Mouse (Mus musculus) c-Kit-positive CD71-negative TER-119-negative erythroid progenitor cells, embryonic 14.5 days (primary cell): Measurements from ENCODE around the gene Gpx8.

ENCODE experiments used
- DNase-seq: peaks from one replicate; pipeline ENCODE4 v3.0.0-alpha.2; 2013; ENCODE audit warnings: low read depth

The Gpx8 gene

DNA sequence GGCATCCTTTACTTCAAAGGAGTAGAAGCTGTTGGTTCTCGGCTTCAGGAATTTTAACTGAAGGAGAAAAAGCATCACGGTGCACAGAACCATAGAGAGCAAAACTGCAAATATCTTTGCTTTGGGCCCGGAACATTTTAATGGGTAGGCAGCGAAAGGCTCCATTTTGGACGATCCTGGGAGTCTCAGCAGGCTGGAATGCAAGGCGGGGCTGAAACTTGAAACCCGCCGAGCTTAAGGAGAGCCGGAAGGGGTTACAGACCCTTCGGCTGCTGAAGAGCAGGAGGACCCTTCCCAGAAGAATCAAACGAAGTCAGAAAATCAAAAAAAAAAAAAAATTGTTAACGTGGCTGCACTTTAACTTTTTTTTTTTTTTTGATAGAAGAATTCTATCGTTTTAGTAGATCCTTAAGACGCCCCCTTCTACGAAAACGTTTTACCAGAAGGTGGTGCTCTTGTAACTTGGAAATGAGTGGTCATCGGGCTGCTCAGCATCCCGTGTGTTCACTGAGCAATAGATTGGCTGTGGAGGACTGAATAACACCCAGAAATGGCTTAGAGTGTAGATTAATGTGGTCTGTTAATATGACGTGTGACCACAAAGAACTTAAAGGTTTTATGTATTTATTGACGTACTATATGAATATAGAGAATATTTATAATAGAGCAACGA lies at the start of gene Gpx8:
Gene Gpx8 (minus strand): TSS at position 200 of the 673 bp plus-strand sequence.
- DNase-seq, result no peak

DNA sequence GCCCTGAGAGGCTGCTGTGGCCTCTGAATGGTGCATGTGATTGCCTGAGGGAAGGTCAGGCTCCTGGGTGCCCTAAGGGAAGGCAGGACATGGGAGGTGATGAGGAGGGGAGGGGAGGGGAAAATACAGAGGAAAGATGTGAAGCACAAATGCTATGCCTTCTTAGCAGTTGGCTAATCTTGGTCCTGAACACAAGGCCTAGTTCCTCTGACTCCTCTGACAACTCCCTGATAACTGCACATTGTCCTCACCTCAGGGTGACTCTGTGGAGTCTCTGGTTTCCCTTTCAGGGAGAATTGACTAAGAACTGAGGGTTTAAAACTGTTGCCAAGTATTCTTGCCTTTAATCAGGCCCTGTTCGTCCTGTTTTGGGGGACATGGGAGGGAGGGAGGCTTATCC lies 48.4 kb upstream of the Gpx8 start:
- DNase-seq, result no peak

DNA sequence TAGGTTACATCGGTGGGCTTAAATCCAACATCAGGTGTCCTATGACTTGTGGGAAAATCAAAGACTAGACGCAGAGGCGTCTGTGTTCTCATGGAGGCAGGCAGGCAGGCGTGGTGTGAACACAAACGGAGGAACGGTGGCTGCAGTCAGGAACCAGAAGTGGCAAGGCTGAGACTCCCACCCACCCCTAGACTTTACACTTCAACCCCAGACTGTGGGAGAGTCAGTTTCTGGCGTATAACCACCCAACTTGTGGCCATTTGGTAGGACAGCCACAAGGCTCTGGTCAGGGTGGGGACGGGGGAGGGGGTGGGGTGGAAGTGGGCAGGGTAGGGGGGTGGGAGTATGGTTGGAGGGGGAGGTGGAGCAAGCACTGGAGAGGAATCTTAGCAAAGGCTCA lies 44.3 kb upstream of the Gpx8 start:
- no peak for DNase-seq

DNA sequence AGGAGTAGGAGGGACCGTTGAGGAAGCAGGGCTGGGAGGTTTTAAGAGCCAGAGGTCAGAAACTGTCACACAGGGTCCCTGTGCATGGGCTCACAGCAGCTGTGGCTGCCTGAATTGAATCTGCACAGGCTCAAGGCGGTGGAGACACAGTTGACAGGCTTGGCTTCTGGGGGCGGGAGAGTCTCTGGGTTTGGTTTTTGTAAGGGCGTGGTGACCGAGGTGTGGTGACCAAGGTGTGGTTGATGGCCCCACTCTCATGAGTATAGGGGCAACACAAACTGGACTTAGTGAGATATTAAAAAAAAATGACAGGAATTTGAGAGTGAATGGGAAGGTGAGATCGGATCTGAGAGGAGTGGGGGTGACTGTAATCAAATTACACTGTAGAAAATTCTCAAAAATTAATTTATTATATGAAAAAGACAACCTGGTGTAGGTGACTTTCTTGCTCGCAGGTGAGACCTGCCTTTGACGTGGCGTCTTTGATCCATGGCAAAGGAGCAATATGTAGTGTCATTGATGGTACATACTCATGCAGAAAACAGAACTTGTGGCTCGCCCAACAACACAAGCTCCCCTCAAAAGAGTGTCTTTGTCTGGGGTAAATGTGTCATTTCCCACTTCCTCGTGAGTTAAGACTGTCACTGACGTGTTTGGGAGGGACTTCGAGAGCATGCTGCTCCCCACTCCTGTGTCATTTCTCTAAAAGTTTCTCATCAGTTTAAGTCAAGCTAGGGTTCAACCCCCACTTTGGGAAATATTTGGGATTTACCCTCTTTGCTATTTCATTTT lies 41.2 kb upstream of the Gpx8 start:
- DNase-seq, result no peak

DNA sequence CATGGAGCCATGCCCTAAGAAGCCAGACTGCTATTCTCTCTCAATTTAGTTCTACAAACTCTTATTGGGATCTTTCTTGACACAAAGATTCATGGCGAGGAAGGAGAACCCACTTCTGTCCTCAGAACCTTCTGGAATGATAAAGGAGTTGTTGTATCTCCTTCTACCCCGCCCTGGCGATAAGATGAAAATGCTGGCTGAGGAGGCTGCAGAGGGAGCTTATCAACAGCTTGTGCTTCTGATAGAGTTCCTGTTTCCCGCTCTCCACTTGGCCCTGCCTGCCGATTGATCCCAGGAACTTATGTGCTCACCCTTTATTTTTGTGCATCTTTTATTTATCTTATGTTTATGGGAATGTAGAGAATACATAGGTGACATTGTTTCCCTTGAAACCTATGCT lies 38.5 kb upstream of the Gpx8 start:
- no peak for DNase-seq

DNA sequence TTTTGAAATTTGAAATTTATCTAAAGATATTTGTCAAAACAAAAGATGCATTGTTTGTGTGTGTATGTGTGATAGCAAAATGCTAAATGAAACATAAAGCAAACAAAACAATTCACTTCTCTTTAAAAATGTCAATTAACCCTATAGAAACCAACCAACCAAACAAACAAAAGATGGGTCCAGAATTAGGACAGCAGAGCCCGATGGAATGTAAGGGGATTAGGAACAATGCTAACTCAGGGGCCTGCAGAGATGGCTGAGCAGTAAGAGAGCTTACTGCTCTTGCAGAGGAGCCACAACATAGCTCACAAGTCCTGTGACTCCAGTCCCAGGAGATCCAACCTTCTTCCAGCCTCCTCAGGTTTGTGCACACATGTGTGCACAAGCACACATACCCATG lies 35.9 kb upstream of the Gpx8 start:
- no peak for DNase-seq

DNA sequence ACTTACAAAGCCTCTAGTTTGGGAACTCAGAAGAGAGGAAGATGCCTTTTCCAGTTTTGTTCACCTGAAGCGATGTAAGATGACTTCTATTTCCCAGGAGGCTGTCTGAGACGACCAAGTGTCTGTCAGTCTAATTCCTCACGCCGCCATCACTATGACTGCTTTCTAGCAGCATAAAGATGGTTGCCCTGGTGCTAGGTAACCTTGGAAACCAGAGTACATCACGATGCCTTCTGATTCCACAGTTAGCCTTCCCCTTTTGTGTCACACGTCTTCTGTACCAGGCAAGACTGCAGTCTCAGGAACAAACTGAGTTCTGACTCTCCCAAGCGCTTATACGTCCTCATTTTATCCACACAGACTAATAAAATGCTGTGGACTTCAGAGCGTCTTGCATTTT lies 32.8 kb upstream of the Gpx8 start:
- no peak for DNase-seq

DNA sequence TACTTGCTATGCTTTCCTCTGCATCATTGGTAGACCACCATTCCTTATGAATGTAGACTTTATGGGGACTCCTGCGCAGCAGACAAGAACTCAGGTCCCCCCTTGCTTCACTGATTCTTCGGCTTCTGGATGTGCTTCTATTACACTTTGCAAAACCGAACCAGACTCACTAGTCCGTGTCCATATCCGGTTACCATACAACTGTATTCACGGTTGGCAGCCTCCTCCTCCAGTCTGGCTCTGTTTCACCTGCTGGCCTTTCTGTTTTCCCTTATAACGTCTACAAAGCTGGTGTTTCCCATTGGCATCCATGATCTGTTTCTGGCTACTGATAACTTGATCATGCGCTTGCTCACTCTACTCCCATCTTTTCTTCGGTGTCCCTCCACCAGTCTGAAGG lies 18.3 kb upstream of the Gpx8 start:
- no peak for DNase-seq

DNA sequence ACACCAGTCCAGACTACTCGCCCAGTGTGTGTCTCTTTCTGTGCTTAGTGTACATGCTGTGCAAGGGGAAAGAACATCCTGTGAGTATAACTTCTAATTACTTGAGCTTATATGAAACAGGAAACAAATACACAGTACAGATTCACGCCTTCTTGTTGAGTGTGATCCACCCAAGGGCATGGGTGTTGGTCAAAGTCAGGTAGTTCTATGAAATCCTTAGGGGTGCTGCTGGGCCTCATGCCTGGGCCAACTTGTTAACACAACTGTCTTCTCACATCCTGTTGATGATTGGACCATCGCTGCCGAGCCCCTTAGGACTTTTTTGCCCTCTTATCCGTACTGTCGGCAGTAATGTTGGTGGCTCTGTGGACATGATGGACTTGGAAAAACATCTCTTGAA lies 15.5 kb upstream of the Gpx8 start:
- DNase-seq, result no peak

DNA sequence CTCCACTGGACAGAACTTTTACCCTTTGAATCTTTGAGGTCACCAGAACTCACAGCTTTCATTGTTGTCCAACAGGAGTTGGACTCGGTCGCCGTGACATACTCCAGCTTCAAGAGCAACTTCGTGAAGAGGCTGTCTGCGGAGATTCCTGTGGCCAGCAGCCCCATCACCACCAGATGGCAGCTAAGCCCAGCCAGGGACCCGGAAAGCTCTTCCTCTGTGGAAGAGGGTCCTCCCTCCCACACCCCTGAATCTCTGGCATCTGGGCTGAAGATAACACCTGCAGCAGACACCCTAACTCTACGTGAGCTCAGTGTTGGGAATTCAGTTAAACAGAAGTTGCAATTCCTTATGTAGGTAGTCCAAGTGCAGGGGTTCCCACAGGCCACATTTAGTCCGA lies 9.6 kb upstream of the Gpx8 start:
- no peak for DNase-seq

DNA sequence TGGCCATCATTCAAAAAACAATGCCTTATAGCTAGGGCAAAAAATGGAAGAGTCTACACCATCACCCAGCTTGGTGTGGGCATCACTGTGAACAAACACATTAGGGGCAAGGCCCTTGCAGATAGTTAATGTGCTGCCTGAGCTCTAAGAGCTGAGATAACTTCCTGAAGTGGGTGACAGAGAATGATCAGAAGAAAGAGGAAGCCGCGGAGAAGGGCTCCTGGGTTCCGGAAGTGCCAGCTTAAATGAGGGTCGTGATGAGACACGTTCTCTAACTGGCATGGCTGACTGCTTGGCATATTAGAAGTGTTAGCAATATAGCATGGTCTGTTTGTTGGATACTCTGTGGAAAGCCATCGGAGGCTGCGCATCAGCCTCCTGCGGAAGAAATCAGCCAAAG lies 8.0 kb upstream of the Gpx8 start:
- DNase-seq, result no peak

DNA sequence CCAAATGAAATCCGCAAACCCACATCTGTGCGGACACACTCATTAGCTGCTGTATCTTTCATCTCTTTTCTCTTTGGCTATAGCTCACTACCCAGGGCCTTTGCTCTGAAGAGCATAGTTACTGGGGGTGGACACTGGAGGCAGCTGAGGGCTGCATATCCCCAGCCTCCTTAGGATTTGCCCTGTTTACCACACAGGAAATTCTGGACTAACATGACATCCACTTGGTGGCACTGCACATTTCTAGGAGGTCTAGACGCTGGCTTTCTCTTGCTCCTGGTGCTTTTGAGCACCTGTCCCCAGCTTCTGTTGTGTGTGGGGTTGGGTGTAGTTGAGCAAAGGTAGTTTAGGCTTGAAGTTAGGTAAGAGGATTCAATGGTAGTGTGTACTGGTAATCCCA lies 1.4 kb upstream of the Gpx8 start:
- no peak for DNase-seq

DNA sequence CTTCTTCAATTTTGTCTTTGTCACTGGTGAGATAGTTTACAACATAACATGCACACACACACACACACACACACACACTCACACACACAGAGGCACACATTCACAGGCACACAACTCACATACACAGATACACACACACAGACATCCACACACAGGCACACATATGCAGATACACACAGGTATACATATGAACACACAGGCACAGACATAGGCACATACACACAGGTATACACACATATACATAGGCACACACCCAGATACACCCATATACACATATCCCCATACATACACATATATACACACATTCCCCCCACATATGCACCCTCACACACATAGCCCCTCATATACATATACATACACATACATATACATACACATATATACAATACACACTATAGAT lies 808 bp upstream of the Gpx8 start:
- DNase-seq, result no peak

DNA sequence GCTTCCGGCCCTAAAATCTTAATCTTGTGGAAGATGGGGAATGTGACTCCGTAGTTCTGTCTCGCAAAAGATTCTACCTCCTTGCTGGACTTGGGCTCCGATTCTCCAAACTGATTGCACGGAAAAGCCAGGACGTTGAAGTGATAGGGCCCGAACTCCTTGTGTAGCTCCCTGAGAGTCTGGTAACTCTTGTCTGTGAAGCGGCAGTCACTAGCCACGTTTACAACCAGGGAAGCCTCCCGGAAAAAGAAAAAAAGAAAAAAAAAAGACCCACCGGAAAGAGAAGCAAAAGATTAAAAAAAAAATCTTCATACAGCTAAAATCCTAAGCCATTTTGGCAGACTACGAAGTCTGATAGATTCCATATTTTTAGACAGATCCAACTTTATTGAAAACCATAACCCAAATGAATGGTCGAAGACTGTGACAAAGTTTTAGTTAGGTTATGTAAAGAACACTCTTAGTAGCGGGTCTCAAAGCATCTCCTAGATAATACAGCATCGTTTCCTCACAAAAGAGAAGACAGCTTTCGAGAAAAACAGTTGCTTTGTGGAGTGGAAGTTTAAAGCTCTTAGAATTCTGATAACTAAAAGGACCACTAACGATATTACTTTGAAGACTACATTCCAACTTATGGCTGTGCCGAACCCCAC lies 626 bp downstream of the Gpx8 start:
- no peak for DNase-seq

DNA sequence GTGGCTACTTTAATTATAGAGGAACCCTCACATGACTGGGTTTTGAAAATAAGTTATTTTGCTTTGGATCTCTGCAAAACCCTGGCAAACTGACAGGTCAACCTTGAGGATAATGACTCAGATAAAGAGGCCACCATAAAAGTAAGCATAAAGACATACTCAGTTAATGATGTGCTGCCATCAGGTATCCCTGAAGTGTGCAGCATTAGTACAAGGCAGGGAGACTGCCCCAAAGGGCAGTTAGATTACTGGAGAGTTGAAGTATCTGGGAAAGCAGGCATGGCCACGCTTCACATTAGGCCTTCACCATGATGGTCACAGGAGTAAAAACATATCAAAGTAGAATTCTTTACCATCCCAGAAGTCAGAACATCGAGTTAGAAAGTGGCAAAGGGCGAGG lies 1.3 kb downstream of the Gpx8 start:
- no peak for DNase-seq

DNA sequence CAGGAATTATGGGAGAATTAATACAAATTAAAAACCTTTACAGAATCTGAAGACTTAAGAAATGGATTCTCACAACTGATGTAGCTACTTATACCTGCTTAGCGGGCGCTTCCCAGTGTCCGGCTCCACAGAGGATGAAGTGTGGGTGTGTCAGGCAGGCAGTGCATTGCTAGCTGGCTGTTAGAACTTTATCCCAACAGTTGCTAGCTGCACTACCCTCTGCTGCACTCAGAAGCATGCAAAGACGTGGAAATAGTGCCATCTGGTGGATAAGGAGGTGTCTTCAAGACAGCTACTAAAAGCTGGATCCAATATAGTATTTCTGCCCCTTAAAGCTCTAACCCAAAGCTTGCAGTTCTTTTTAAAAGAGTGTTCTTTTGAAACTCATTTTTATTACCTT lies 10.4 kb downstream of the Gpx8 start:
- peak; percentile 89 for DNase-seq

DNA sequence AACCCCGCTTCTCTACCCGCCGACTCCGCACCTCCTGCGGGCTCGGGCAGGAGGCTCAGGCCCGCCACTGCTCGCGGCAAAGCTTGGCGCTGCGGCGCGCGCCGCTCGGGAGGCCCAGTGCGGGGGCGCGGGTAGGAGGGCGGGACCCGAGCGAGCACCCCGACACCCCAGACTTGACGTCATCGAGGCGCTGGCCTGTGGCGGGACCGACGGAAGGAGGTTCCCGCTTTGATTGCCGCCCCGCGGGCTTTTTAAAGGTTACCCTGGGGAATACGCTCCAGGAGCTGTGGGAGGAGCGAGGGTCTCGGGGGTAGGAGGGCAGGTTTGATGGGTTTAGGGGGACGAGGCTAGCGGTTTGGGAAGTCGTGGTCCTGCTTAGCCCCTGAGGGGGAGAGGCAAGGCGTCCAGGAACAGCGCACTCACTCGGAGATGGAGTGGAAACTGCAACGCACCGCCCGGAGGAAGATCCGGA lies 11.2 kb downstream of the Gpx8 start, which contains the start of gene Cdc20b:
Gene Cdc20b (plus strand): TSS at position 162 of the 472 bp plus-strand sequence.
- DNase-seq, result peak; percentile 53

DNA sequence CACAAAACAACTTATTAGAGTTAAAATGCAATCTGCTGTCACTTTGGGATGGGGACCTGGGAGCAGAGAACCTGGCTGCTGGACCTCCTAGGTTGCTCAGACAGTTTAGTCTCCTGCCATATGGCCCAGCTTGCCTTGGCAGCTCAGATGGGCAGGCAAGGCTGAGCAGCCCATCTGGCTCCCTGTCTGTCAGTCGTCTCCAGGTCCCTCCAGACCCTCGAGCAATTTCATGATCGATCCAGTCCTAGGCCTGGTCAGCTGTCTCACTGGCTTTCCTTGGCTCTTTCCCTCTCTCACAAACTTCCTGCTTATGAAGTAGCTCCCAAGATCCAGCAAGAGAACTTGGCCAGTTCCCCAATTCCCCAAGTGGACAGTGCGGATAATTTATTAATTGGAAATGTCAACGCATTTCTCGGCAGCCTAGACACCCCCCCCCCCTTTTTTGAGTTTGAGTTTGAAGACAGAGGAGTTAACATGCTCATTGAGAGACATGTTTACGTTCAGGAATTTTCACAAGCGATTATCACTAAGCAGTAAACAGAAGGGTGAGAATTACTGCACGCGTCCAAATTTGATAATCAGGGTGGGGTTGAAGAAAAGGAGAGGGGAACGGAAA lies 11.8 kb downstream of the Gpx8 start:
- DNase-seq, result no peak

DNA sequence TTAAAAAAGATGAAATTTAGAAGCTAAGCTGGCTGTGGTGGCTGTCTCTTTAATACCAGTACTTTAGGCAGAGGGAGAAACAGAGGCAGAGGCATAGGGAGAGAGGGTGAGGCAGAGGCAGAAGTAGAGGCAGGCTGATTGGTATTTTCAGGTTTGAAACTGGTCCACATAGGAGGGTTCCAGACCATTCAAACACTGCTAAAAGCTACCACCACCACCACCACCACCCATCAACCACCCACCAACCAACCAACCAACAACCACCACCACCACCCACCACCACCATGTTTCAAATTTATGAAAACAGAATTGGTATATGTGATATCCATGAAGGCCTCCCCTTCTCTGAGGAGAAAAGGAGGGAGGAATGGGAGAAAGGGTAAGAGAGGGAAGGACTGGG lies 13.4 kb downstream of the Gpx8 start:
- DNase-seq, result no peak

DNA sequence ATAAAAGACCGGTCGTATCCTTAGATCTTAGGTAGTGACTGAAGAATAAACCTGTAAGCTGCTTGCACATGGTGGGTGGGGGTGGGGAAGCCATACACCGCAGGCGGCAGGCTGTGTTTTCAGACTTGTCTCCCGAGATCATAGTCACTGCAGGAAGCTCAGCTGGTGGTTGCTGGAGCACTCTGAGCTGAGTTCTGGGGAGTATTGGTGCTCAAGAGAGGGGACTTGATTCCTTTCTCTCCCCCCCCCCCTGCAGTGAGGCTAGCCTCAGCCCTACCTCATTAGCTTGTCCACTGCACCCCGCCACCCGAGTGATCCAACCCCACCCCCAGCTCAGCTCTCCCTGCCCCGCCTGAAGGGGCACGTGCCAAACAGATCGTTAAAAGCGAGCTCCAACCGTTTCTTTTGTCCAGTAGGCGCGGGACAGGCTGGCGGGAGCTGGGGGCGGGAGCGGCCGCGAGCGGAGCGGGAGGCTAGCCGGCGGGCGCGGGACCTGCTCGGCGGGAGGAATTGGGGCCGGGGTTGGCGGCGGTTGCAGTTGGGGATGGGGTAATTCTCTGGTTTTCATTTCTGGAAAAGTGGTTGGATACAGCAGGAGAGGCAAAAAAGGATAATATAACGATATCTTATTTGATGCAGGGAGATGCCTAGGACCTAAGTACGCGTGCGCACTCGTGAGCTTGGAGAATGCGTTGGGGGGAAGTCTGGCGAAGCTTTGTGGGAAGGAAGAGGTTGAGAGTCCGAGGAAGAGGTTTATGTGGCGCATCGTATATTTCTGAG lies 14.2 kb downstream of the Gpx8 start:
- DNase-seq, result no peak

DNA sequence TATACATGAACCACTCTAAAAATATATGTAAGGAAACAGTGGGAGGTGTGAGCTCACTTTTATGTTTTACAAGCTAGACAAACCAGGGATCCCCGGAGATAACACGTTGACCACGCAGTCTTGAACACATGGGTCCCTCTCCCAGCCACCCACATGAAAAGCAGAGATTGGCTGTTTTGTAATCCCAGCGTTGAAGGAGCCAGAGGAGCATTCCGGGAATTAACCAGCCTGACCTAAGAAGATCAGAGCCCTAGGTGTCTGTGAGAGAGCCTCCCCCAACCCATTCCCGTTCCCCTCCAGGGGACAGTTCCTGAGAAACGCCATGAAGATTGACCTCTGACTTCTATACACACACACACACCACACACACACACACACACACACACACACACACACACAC lies 14.9 kb downstream of the Gpx8 start:
- no peak for DNase-seq
